Mouse (Mus musculus): ENCODE measurements around the gene Mapk10. TPM values are rescaled to one million over a fixed set of nuclear protein-coding genes. Genes with fewer than 3 reads are reported as not detected.
A peak's percentile ranks its signal among the peaks of the same experiment; 100 is the strongest.

Mapk10 gene
- polyA plus RNA-seq, 1 experiment from 2014 or later, result 86.6 TPM

DNA sequence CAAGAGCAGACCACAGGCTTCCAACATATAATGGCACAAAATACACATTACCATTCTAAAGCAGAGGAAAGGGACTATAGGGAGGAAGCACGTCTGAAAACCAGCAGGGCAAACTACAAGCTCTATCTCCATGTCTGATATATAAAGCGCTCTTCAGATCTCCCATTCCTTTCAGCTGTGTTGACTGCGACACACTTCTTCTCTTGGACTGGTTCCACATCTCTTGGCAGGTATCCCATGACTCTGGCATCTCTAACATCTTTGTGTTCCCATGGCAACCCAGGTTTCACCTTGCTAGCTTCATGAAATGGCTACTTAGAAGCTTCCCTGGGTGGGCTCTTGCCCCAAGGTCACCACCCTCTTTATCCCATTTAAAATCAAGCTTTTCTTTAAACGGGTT lies 202.2 kb downstream of the Mapk10 start:
- Histone ChIP-seq H3K4me2 (replicated peaks) (no peak overlapping the region), H3K9ac (no peak overlapping the region), H3K36me3 (replicated peaks; ENCODE audit: control insufficient read depth, insufficient read depth) (no peaks in the 10 kb centered on the region; the same call in 1 of the 2 replicates), H3K4me3 (replicated peaks; ENCODE audit: low read length) (no peak overlapping the region), H3K27me3 (ENCODE audit: control insufficient read depth, insufficient read depth, low read length) (no peaks in the 10 kb centered on the region), H3K4me1 (replicated peaks; ENCODE audit: control insufficient read depth, insufficient read depth, low read length) (no peaks in the 10 kb centered on the region), H3K27ac (no peak overlapping the region), H3K9me3 (ENCODE audit: control insufficient read depth, low read length) (no peaks in the 10 kb centered on the region)
- ATAC-seq (ENCODE audit: low FRiP score) (no peak), DNase-seq (ENCODE audit: low spot score) (peak; percentile 49)
- WGBS, result 72% methylated on average over 4 of the region's 4 CpGs

DNA sequence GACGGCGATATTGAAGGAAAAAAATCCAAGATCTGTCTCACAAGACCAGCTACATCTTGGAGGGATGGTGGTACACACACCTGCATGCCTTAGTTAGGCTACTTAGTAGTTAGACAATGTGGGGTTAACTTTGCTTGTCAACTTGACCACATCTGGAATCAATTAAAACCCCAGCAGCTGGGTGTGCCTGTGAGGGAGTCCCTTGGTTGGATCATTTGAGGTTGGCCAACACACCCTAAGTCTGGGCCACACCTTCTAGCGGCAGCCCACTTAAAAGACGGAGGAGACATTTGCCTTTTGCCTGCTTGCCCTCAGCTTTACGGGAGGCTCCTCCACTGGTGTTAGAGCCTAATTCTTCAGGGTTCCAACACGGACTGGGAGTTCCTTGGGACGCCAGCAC lies 209.0 kb downstream of the Mapk10 start:
- Histone ChIP-seq H3K36me3 (replicated peaks; ENCODE audit: control insufficient read depth, insufficient read depth) (no peaks in the 10 kb centered on the region), H3K9me3 (ENCODE audit: control insufficient read depth, low read length) (no peaks in the 10 kb centered on the region), H3K27me3 (ENCODE audit: control insufficient read depth, insufficient read depth, low read length) (no peaks in the 10 kb centered on the region), H3K4me2 (replicated peaks) (no peak overlapping the region), H3K9ac (no peak overlapping the region), H3K4me3 (replicated peaks; ENCODE audit: low read length) (no peak overlapping the region), H3K4me1 (replicated peaks; ENCODE audit: control insufficient read depth, insufficient read depth, low read length) (no peaks in the 10 kb centered on the region), H3K27ac (no peak overlapping the region)
- 53% methylated on average over 7 of the region's 7 CpGs for WGBS
- DNase-seq (ENCODE audit: low spot score) (no peak), ATAC-seq (ENCODE audit: low FRiP score) (no peak)

DNA sequence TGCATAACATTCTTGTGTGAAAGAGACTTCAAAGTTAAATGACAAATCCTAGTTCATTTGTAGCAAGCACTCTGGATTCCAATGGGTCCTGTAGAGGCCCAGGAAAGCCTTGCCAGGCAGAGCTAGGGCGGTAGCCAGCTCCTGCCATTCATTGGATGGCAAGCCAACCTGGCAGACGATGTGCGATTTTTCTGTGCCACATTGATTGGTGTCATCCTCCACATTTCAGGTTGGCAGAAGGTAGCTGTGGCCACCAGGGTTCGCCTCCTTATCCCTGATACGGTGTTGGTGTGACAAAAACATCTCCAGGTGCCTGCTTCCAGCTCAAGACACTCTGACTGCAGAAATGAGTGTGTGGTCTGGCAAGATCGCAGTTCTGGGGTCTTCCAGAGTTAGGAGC lies 210.6 kb downstream of the Mapk10 start:
- WGBS, result 93% methylated on average over 6 of the region's 6 CpGs
- DNase-seq (ENCODE audit: low spot score) (no peak), ATAC-seq (ENCODE audit: low FRiP score) (no peak)
- Histone ChIP-seq H3K4me3 (replicated peaks; ENCODE audit: low read length) (no peak overlapping the region), H3K4me1 (replicated peaks; ENCODE audit: control insufficient read depth, insufficient read depth, low read length) (no peaks in the 10 kb centered on the region), H3K27ac (no peak overlapping the region), H3K27me3 (ENCODE audit: control insufficient read depth, insufficient read depth, low read length) (no peaks in the 10 kb centered on the region), H3K9ac (no peak overlapping the region), H3K36me3 (replicated peaks; ENCODE audit: control insufficient read depth, insufficient read depth) (no peaks in the 10 kb centered on the region), H3K4me2 (replicated peaks) (no peak overlapping the region), H3K9me3 (ENCODE audit: control insufficient read depth, low read length) (no peaks in the 10 kb centered on the region)

DNA sequence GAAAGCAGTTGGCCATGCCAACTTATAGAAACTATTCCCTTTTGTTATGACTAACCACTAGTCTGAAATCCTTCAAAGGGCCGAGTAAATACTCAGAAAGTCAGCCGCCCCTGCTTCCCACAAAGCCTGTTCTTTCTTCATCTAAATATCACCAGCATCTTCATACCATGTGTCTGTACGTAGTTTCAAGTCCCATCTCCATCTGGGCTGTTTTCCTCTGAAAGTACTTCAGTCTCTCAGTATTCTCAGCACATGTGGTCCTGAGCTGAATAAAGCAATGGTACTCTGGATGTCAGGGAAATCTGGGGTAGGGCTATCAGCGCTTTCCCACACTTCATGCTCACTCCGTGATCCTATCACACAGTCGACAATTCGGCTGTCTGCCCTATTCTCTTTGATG lies 212.6 kb downstream of the Mapk10 start:
- H3K27ac ChIP-seq, result no peak overlapping the region
- H3K27me3 ChIP-seq (ENCODE audit: control insufficient read depth, insufficient read depth, low read length), result no peaks in the 10 kb centered on the region
- 80% methylated on average over 7 of the region's 7 CpGs for WGBS
- no peak overlapping the region for H3K4me3 ChIP-seq (replicated peaks; ENCODE audit: low read length)
- no peak for ATAC-seq (ENCODE audit: low FRiP score)
- H3K4me1 ChIP-seq (replicated peaks; ENCODE audit: control insufficient read depth, insufficient read depth, low read length), result no peaks in the 10 kb centered on the region
- no peak for DNase-seq (ENCODE audit: low spot score)
- H3K9me3 ChIP-seq (ENCODE audit: control insufficient read depth, low read length), result no peaks in the 10 kb centered on the region
- H3K9ac ChIP-seq, result no peak overlapping the region
- H3K36me3 ChIP-seq (replicated peaks; ENCODE audit: control insufficient read depth, insufficient read depth), result no peaks in the 10 kb centered on the region
- H3K4me2 ChIP-seq (replicated peaks), result no peak overlapping the region

DNA sequence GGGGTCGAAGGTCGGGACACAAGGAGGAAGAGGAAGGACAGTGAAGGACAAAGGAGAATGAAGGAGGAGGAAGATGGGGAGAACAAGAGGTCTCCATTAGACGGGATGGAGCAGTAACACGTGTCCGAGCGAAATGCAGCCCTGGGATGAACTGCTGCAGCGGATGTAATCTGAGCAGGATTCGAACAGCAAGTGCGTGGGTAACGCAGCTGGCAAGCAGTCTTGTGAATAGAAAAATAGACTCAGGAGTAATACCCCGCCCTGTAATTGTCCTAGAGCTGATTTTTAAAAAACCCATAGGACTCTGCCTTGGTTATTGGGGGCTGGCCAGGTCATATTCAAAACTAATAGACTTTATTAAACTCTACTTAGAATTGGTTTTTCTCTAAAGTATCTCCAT lies 213.2 kb downstream of the Mapk10 start:
- H3K27ac ChIP-seq, result no peak overlapping the region
- no peak overlapping the region for H3K4me3 ChIP-seq (replicated peaks; ENCODE audit: low read length)
- no peak for ATAC-seq (ENCODE audit: low FRiP score)
- H3K4me1 ChIP-seq (replicated peaks; ENCODE audit: control insufficient read depth, insufficient read depth, low read length), result no peaks in the 10 kb centered on the region
- no peaks in the 10 kb centered on the region for H3K9me3 ChIP-seq (ENCODE audit: control insufficient read depth, low read length)
- H3K9ac ChIP-seq, result no peak overlapping the region
- no peaks in the 10 kb centered on the region for H3K36me3 ChIP-seq (replicated peaks; ENCODE audit: control insufficient read depth, insufficient read depth)
- WGBS, result 82% methylated on average over 11 of the region's 11 CpGs
- DNase-seq (ENCODE audit: low spot score), result no peak
- no peaks in the 10 kb centered on the region for H3K27me3 ChIP-seq (ENCODE audit: control insufficient read depth, insufficient read depth, low read length)
- no peak overlapping the region for H3K4me2 ChIP-seq (replicated peaks)

DNA sequence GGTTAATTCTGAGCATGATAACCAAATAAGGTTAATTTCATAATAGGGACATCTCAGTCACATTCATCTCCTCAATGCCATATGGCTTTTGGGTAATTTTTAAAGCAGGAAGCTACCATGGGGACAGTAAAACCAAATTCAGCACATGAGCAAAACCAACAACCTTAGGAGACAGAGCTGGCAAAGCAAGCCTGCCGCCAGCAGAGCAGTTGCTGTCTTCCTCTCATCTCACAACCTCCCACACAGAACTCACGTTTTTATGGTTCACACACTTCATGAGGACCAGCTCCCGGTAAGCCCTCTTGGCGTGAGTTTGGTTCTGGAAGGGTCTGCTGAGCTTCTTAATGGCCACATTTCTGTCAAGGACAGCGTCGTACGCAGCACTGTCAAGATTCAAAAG lies 214.8 kb downstream of the Mapk10 start:
- H3K4me2 ChIP-seq (replicated peaks), result no peak overlapping the region
- no peak overlapping the region for H3K4me3 ChIP-seq (replicated peaks; ENCODE audit: low read length)
- ATAC-seq (ENCODE audit: low FRiP score) (no peak), DNase-seq (ENCODE audit: low spot score) (no peak)
- H3K9ac ChIP-seq, result no peak overlapping the region
- H3K4me1 ChIP-seq (replicated peaks; ENCODE audit: control insufficient read depth, insufficient read depth, low read length), result no peaks in the 10 kb centered on the region
- H3K27ac ChIP-seq, result no peak overlapping the region
- H3K36me3 ChIP-seq (replicated peaks; ENCODE audit: control insufficient read depth, insufficient read depth), result no peaks in the 10 kb centered on the region
- no peaks in the 10 kb centered on the region for H3K27me3 ChIP-seq (ENCODE audit: control insufficient read depth, insufficient read depth, low read length)
- 92% methylated on average over 7 of the region's 7 CpGs for WGBS
- H3K9me3 ChIP-seq (ENCODE audit: control insufficient read depth, low read length), result no peaks in the 10 kb centered on the region

DNA sequence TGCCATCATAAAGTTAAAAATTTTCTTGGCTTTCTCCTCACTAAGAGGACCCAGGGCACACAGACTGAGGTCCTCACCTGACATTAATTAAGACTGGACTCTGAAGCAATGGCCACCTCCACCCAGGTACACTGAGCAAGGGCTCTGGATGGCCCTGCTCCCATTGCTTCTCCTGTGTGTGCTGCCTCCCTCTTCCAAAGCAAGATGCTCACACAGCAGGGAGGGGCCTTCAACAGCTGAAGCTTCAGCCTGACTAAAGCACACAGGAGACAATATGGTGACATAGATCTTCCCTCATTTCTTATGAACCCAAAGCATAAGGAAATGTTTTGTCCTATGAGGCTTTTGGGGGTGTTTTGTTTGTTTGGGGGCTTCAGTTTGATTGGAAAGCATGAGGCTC lies 215.2 kb downstream of the Mapk10 start:
- H3K9ac ChIP-seq, result no peak overlapping the region

DNA sequence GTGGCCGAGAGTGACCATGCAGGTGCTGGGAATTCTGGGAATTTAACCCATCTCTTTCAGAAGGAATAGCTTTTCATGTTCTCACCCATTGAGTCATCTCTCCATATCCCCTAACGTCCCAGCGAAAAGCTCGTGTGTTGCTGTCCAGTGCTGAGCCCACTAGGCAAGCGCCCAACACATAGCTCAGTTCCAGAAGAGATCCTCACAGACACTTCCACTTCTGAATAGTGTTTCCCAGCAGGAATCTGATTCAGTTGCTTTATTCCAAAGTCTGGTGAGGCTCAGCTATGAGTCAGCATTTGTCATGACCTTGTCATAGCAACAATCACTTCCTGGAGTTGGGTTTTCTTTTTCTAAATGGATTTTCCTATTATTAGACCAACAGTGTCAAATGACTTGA lies 217.2 kb downstream of the Mapk10 start:
- WGBS, result 74% methylated on average over 5 of the region's 5 CpGs
- no peak for ATAC-seq (ENCODE audit: low FRiP score)
- Histone ChIP-seq H3K36me3 (replicated peaks; ENCODE audit: control insufficient read depth, insufficient read depth) (peaks cover 8% of the 10 kb centered on the region), H3K4me3 (replicated peaks; ENCODE audit: low read length) (no peak overlapping the region), H3K4me2 (replicated peaks) (no peak overlapping the region), H3K4me1 (replicated peaks; ENCODE audit: control insufficient read depth, insufficient read depth, low read length) (no peaks in the 10 kb centered on the region), H3K27me3 (ENCODE audit: control insufficient read depth, insufficient read depth, low read length) (no peaks in the 10 kb centered on the region), H3K27ac (no peak overlapping the region), H3K9ac (no peak overlapping the region), H3K9me3 (ENCODE audit: control insufficient read depth, low read length) (no peaks in the 10 kb centered on the region)
- no peak for DNase-seq (ENCODE audit: low spot score)

More for the DNA sequence above, 215.2 kb downstream of the Mapk10 start:
- no peaks in the 10 kb centered on the region for H3K36me3 ChIP-seq (replicated peaks; ENCODE audit: control insufficient read depth, insufficient read depth)
- no peaks in the 10 kb centered on the region for H3K4me1 ChIP-seq (replicated peaks; ENCODE audit: control insufficient read depth, insufficient read depth, low read length)
- H3K4me3 ChIP-seq (replicated peaks; ENCODE audit: low read length), result no peak overlapping the region
- DNase-seq (ENCODE audit: low spot score) (no peak), ATAC-seq (ENCODE audit: low FRiP score) (no peak)
- H3K4me2 ChIP-seq (replicated peaks), result no peak overlapping the region
- no peaks in the 10 kb centered on the region for H3K9me3 ChIP-seq (ENCODE audit: control insufficient read depth, low read length)
- no peaks in the 10 kb centered on the region for H3K27me3 ChIP-seq (ENCODE audit: control insufficient read depth, insufficient read depth, low read length)
- H3K27ac ChIP-seq, result no peak overlapping the region

DNA sequence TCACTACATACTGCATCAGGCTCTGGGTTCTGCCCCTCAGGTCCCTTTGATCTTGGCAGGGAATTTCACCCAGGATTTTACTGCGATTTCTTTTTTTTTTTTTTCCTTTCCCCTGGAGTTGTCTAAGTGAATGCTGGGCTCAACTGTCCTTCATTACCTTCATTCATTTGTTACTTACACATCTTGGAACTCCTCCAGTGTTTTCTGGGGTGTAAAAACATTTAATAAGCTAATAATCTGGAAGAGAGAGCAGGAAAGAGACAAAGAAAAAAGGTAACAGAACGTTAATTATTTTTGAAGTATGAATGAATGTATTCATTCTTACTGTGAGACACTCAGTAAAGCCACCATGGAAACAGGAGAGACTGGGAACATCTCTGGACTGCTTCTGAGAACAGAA lies 219.4 kb downstream of the Mapk10 start:
- WGBS, result 69% methylated on average over 2 of the region's 2 CpGs
- H3K9me3 ChIP-seq (ENCODE audit: control insufficient read depth, low read length), result no peaks in the 10 kb centered on the region
- H3K4me1 ChIP-seq (replicated peaks; ENCODE audit: control insufficient read depth, insufficient read depth, low read length), result no peaks in the 10 kb centered on the region
- H3K4me3 ChIP-seq (replicated peaks; ENCODE audit: low read length), result no peak overlapping the region
- ATAC-seq (ENCODE audit: low FRiP score), result no peak
- no peaks in the 10 kb centered on the region for H3K27me3 ChIP-seq (ENCODE audit: control insufficient read depth, insufficient read depth, low read length)
- H3K27ac ChIP-seq, result no peak overlapping the region
- DNase-seq (ENCODE audit: low spot score), result no peak
- H3K36me3 ChIP-seq (replicated peaks; ENCODE audit: control insufficient read depth, insufficient read depth), result peaks cover 26% of the 10 kb centered on the region
- no peak overlapping the region for H3K4me2 ChIP-seq (replicated peaks)
- H3K9ac ChIP-seq, result no peak overlapping the region

DNA sequence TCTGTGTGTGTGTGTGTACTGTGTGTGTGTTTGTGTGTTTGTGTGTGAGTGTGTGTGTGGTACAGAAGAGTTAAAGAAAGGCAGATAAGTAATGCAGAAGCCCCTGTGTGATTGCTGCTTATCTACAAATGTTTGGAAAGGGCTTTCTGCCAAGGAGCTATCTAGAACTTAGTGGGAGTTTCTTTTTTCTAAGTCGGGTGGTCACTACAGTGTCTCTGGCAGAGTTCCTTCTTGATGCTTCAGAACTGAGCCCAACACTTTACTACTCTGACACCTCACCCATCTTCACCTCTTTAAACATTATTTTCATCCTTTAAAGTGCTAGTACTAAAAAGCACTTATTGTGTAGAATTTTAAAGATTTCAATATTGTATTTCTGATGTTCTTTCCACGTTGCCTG lies 232.8 kb downstream of the Mapk10 start:
- Histone ChIP-seq H3K9ac (no peak overlapping the region), H3K27me3 (ENCODE audit: control insufficient read depth, insufficient read depth, low read length) (no peaks in the 10 kb centered on the region), H3K4me3 (replicated peaks; ENCODE audit: low read length) (no peak overlapping the region), H3K4me1 (replicated peaks; ENCODE audit: control insufficient read depth, insufficient read depth, low read length) (peaks cover 12% of the 10 kb centered on the region; the same call in 1 of the 2 replicates), H3K27ac (no peak overlapping the region), H3K9me3 (ENCODE audit: control insufficient read depth, low read length) (no peaks in the 10 kb centered on the region), H3K36me3 (replicated peaks; ENCODE audit: control insufficient read depth, insufficient read depth) (no peaks in the 10 kb centered on the region), H3K4me2 (replicated peaks) (no peak overlapping the region)
- DNase-seq (ENCODE audit: low spot score) (no peak), ATAC-seq (ENCODE audit: low FRiP score) (no peak)
- 78% methylated on average over 2 of the region's 2 CpGs for WGBS
